Mouse (Mus musculus) forebrain, embryonic 11.5 days (tissue): Measurements from ENCODE around the gene Tmem167b. TPM values are rescaled to one million over a fixed set of nuclear protein-coding genes. Genes with fewer than 3 reads are reported as not detected.

ENCODE experiments used
- ATAC-seq: fragments of 200-750 bp; cut with Nextera tagmentation; replicated peaks from 2 replicates; pipeline ENCODE4 v1.8.0; 2017; ENCODE audit warnings: moderate TSS enrichment; ENCODE audit not compliant: low FRiP score
- DNase-seq: peaks from one replicate; pipeline ENCODE4 v3.0.0-alpha.2; 2017; ENCODE audit warnings: low spot score
- H3K27ac ChIP-seq: fragments of 300-500 bp; sonication (generic); 2 replicates; pipeline ENCODE4 v1.5.1; 2014; ENCODE audit warnings: low read depth, low read length
- H3K27me3 ChIP-seq: fragments of 300-500 bp; sonication (generic); 2 replicates; pipeline ENCODE4 v1.6.1; 2014; ENCODE audit warnings: mild to moderate bottlenecking, low read length, mixed read lengths; ENCODE audit not compliant: control insufficient read depth, insufficient read depth
- H3K36me3 ChIP-seq: fragments of 300-500 bp; sonication (generic); 2 replicates; pipeline ENCODE4 v1.6.1; 2014; ENCODE audit warnings: mild to moderate bottlenecking, low read length, moderate library complexity, mixed read lengths; ENCODE audit not compliant: control insufficient read depth, insufficient read depth
- H3K4me1 ChIP-seq: fragments of 300-500 bp; sonication (generic); replicated peaks from 2 replicates; pipeline ENCODE4 v1.6.1; 2014; ENCODE audit warnings: low read length, mixed read lengths; ENCODE audit not compliant: control insufficient read depth, insufficient read depth
- H3K4me2 ChIP-seq: fragments of 300-500 bp; sonication (generic); 2 replicates; pipeline ENCODE4 v1.6.1; 2014; ENCODE audit warnings: low read depth, mild to moderate bottlenecking, low read length, moderate library complexity, mixed read lengths; ENCODE audit not compliant: severe bottlenecking
- H3K4me3 ChIP-seq: fragments of 300-500 bp; sonication (generic); 2 replicates; pipeline ENCODE4 v1.5.1; 2014; ENCODE audit warnings: low read depth, low read length
- H3K9ac ChIP-seq: fragments of 300-500 bp; sonication (generic); 2 replicates; pipeline ENCODE4 v1.6.1; 2014; ENCODE audit warnings: low read length
- H3K9me3 ChIP-seq: fragments of 300-500 bp; sonication (generic); 2 replicates; pipeline ENCODE4 v1.6.1; 2016; ENCODE audit warnings: low read length, mixed read lengths; ENCODE audit not compliant: control insufficient read depth
- WGBS: fragments of 180-500 bp; shearing (Covaris S2); extraction: QIAGEN DNeasy Blood & Tissue Kit; methylation state at CpG from one replicate; pipeline ENCODE4 v1.1.7; 2014; 5-methylcytosine and 5-hydroxymethylcytosine counted together
- polyA plus RNA-seq: library from polyadenylated mRNA; unstranded; fragments of >200 nt; fragmentation: Nextera tagmentation; extraction: Ambion mirVana; gene quantifications from 2 replicates; pipeline ENCODE4 v1.2.1, GENCODE M21; 2014

Gene Tmem167b
- polyA plus RNA-seq, 1 experiment from 2014 or later, result 53.3 TPM

DNA sequence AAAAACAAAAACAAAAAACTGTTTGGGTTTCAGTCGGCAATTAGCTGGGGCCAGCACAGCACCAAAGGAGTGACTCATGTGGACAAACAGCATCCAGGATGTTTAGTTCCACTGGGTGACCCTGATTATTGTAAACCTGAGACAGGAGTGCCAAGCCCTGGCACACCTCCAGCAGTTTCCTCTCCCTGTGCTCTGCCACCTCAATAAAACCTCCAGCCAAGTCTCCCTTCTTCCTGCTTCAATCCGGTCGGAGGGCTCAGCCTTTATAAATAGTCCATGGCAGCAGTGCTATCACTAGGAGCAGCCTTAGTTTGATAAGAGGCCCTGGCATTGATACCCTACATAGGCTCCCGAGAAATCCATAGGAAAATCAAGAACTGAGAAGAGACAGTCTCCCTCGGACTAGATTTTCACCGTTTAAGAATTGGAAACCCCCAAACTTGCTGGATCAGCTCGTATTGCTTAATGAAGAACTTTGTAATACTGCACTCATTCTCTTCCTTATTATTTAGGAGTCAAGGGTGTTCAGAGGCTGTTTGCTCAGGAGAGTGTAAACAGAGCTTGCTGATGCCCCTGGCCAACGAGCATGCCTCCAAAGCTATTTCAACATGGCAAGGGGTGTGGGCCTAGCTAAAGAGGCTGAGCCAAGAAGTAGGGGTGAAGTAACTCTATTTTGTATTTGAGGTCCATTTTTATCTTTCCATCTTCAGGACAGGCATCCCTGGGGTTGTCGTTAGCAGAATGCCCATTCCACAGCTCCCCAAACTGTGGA is 29.0 kb downstream of the Tmem167b start:
- DNase-seq, result no peak
- 82% methylated on average over 9 of the region's 9 CpGs for WGBS
- no peak overlapping the region for H3K27ac ChIP-seq
- H3K36me3 ChIP-seq, result no peaks in the 10 kb centered on the region
- H3K4me1 ChIP-seq, result no peaks in the 10 kb centered on the region; the same call in 1 of the 2 replicates
- no peak for ATAC-seq
- no peak overlapping the region for H3K4me3 ChIP-seq
- H3K9ac ChIP-seq, result no peak overlapping the region
- H3K9me3 ChIP-seq, result no peaks in the 10 kb centered on the region
- H3K27me3 ChIP-seq, result peaks cover 8% of the 10 kb centered on the region
- H3K4me2 ChIP-seq, result no peak overlapping the region

DNA sequence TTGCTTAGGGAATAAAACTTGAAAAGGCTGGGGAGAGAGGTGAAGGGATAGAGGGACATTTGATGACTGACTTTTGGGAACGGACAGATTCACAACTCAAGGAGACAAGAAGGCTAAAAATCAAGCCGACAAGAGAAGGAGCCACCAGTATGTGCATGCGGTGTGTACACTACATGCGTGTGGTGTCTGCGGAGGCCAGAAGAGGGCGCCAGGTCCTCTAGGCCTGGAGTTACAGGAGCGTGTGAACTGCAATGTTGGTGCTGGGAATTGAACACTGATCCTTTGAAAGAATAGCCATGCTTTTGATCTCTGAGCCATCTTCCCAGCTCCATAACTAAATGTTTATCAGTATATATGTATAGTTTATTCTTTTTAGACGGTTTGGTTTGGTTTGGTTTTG is 33.8 kb downstream of the Tmem167b start:
- 90% methylated on average over 8 of the region's 8 CpGs for WGBS
- Histone ChIP-seq H3K9ac (no peak overlapping the region), H3K9me3 (no peaks in the 10 kb centered on the region), H3K4me1 (no peaks in the 10 kb centered on the region), H3K4me3 (no peak overlapping the region), H3K27me3 (no peaks in the 10 kb centered on the region), H3K4me2 (no peak overlapping the region), H3K36me3 (no peaks in the 10 kb centered on the region), H3K27ac (no peak overlapping the region)
- DNase-seq (no peak), ATAC-seq (no peak)

DNA sequence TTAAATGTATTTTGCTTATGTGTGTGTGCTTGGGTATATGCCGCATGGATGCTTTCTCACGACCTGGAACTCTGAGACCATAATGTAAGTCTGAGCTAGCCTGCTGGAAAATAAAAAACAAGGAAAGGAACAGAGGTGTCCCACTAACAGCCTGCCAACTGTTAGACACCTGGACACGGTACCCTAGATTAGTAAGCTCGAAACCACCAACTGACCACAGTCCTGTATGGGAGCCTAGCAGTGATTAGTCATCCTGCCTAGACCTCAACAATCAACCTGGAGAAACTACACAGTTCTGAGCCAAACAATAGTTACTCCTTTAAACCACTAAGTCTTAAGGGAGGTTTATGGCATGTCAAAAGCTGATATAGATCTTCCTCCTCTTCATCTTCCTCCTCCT is 38.9 kb downstream of the Tmem167b start:
- no peak overlapping the region for H3K9ac ChIP-seq
- H3K9me3 ChIP-seq, result no peaks in the 10 kb centered on the region
- ATAC-seq, result no peak

DNA sequence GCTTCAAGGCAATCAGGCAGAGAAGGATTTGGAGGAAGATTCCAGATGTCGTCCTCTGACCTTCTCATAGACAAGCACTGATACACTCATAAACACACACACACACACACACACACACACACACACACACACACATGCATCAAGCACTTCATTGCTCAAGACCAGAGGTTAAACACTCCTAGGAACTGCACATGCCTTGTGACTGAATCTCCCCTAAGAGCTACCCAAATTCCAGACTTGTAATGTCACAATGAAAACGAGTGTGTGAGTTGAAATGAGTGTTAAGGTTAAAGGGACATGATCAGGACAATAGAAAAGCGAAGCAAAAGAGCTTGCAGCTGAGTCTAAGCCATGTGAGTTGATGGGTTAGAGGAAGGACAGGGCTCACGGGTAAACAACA is 44.0 kb downstream of the Tmem167b start:
- H3K9me3 ChIP-seq, result no peaks in the 10 kb centered on the region
- no peaks in the 10 kb centered on the region for H3K27me3 ChIP-seq
- H3K4me2 ChIP-seq, result no peak overlapping the region
- ATAC-seq (no peak), DNase-seq (no peak)
- no peak overlapping the region for H3K27ac ChIP-seq
- 62% methylated on average over 4 of the region's 4 CpGs for WGBS
- H3K9ac ChIP-seq, result no peak overlapping the region
- H3K4me1 ChIP-seq, result no peaks in the 10 kb centered on the region
- H3K4me3 ChIP-seq, result no peak overlapping the region
- no peaks in the 10 kb centered on the region for H3K36me3 ChIP-seq

More for the DNA sequence above, 38.9 kb downstream of the Tmem167b start:
- Histone ChIP-seq H3K36me3 (no peaks in the 10 kb centered on the region), H3K4me3 (no peak overlapping the region), H3K27ac (no peak overlapping the region), H3K4me2 (no peak overlapping the region), H3K4me1 (no peaks in the 10 kb centered on the region), H3K27me3 (no peaks in the 10 kb centered on the region)
- WGBS, result 91% methylated on average over 4 of the region's 4 CpGs
- no peak for DNase-seq

DNA sequence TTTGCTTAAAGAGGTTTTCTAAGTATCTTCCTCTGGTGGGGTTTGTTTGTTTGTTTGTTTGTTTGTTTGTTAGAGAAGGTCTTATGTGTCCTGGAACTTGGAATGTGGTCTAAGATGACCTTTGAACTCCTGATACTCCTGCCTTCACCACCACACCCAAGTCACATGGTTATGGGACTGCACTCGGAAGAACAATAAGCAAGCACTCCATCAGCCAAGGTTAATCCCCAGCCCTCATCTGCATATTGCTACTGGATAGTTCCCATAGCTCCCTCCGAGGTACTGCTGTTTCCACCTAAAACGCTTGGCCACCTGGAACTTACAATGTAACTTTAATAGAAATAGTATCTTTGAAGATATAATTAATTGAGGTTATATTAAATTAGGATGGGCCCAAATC is 48.8 kb downstream of the Tmem167b start:
- Histone ChIP-seq H3K9ac (no peak overlapping the region), H3K4me1 (peaks cover 3% of the 10 kb centered on the region; the same call in 1 of the 2 replicates), H3K36me3 (no peaks in the 10 kb centered on the region), H3K27me3 (no peaks in the 10 kb centered on the region), H3K9me3 (no peaks in the 10 kb centered on the region), H3K4me3 (no peak overlapping the region), H3K4me2 (no peak overlapping the region), H3K27ac (no peak overlapping the region)
- WGBS, result 56% methylated on average over 3 of the region's 3 CpGs
- DNase-seq (no peak), ATAC-seq (no peak)

DNA sequence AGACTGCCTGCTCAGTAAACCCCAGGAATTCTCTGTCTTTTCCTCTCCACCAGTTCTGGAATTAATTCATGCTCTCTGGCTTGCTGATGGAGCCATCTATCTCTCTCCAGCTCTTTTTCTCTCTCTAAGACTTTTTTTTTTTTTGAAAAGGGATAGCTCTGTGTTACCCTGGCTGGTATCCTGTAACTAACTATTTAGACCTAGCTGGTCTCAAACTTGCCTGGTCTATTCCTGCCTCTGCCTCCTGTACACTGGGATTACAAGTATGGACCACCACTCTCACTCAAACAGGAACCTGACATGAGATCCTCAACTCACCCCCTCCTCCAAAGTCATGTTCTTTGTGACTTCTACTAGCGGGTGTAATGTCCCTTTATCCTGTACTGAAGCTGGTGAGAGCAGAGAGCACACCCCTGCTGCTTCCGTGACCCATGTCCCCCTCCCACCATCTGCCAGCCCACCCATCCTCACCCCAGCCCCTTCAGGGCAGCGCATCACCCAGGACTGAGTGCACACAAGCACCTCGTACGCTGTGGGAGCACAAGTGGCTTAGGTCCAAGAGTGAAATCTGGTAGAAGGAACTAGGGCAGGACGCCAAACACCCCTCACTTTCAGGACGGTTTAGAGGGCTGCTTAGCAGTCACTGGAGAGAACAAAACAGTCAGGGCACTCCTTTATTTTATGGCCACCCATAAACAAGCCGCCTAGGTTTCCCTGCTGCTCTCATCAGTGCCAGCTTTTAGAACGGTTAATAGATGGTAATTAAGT is 51.4 kb downstream of the Tmem167b start:
- H3K9me3 ChIP-seq, result no peaks in the 10 kb centered on the region
- no peaks in the 10 kb centered on the region for H3K27me3 ChIP-seq
- ATAC-seq, result peak; percentile 66
- no peak overlapping the region for H3K4me2 ChIP-seq
- no peak overlapping the region for H3K9ac ChIP-seq
- no peak overlapping the region for H3K27ac ChIP-seq
- H3K4me1 ChIP-seq, result peaks cover 3% of the 10 kb centered on the region; the same call in 1 of the 2 replicates
- WGBS, result 17% methylated on average over 9 of the region's 9 CpGs
- H3K36me3 ChIP-seq, result no peaks in the 10 kb centered on the region
- DNase-seq, result peak; percentile 49
- H3K4me3 ChIP-seq, result no peak overlapping the region

DNA sequence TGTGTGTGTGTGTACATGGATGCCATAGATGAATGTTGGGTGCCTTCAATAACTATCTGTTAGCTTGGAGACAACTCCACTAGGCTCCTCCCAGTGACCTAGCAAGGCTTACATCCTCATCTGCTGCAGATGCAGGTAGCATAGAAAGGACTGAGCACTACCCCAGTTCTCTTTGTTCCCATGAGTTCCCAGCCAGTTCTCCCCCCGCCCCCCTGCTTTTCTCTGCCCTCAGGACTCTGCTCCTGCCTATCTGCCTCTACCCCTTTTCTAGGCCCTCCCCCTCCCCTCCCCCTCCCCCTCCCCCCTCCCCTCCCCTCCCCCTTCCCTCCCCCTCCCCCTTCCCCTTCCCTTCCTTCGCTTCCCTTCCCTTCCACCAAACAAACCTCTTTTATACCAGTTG is 52.1 kb downstream of the Tmem167b start:
- peak; percentile 25; the same call in 1 of the 2 replicates for ATAC-seq
- DNase-seq, result peak; percentile 51
- Histone ChIP-seq H3K4me1 (peaks cover 3% of the 10 kb centered on the region; the same call in 1 of the 2 replicates), H3K4me2 (no peak overlapping the region), H3K9me3 (no peaks in the 10 kb centered on the region), H3K36me3 (no peaks in the 10 kb centered on the region), H3K27me3 (no peaks in the 10 kb centered on the region), H3K27ac (no peak overlapping the region), H3K4me3 (no peak overlapping the region), H3K9ac (no peak overlapping the region)
- 11% methylated on average over 1 of the region's 2 CpGs for WGBS

DNA sequence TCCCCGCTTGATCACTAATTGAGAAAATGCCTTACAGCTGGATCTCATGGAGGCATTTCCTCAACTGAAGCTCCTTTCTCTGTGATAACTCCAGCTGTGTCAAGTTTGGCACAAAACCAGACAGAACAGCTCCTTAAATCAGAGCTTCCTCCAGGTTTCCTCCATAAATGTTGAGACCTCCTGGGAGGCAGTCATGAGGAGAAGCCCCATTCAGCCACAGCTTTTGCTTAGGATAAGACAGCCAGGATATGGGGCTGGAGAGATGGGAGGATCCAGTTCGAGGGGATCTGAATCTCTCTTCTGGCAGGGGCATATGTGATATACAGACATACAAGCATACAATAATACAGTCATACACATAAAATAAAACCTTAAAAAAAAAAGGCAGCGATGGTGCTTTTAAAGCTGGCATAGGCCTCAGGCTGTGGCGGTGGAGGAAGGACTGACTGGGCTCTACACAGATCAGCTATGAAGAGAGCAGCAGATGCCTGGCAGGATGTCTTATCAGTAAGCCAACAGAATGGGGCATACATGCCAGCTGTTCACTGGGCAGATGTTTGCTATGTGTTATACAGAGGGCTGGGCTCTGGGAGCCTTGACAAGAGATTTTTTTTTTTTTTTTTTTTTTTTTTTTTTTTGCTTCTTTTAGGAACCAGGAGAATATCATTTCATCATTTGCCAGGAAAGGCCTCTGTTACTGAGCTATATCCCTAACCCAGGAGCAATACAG is 53.4 kb downstream of the Tmem167b start:
- DNase-seq, result peak; percentile 44
- no peak overlapping the region for H3K9ac ChIP-seq
- H3K4me3 ChIP-seq, result no peak overlapping the region
- H3K27me3 ChIP-seq, result no peaks in the 10 kb centered on the region
- no peak overlapping the region for H3K4me2 ChIP-seq
- H3K4me1 ChIP-seq, result peaks cover 3% of the 10 kb centered on the region; the same call in 1 of the 2 replicates
- WGBS, result 75% methylated on average over 4 of the region's 4 CpGs
- H3K9me3 ChIP-seq, result no peaks in the 10 kb centered on the region
- ATAC-seq, result no peak
- no peak overlapping the region for H3K27ac ChIP-seq
- no peaks in the 10 kb centered on the region for H3K36me3 ChIP-seq
